Mouse (Mus musculus) pancreas, adult 10 weeks (tissue): ENCODE data around the gene Srpk3. TPM values are rescaled to one million over a fixed set of nuclear protein-coding genes. Genes with fewer than 3 reads are reported as not detected.

ENCODE experiments used
- polyA plus RNA-seq: library from polyadenylated mRNA; stranded (reverse); fragments of 350-450 nt; fragmentation: Illumina TruSeq; extraction: RNeasy Lipid Tissue Mini Kit (QIAGEN cat#74804); gene quantifications from one replicate; pipeline ENCODE4 v1.2.3, GENCODE M21; 2015; ENCODE audit warnings: low read depth, low replicate concordance; ENCODE audit not compliant: insufficient read depth

Srpk3 gene
- polyA plus RNA-seq = not detected

GRCm38 (mm10) chrX:73774168-73774760, at the start of gene Srpk3:
Gene Srpk3, plus strand, starts transcription at chrX:73774405.

GRCm38 (mm10) chrX:73756334-73757140, 17.7 kb upstream of the Srpk3 start, which contains the start of gene Plxnb3:
Gene Plxnb3, plus strand, starts transcription at chrX:73757090.

GRCm38 (mm10) chrX:73786364-73787224, 12.4 kb downstream of the Srpk3 start, which contains the start of the genes Idh3g and Ssr4:
Gene Idh3g, minus strand, starts transcription at chrX:73786897.
Gene Ssr4, plus strand, starts transcription at chrX:73787028.

GRCm38 (mm10) chrX:73824185-73825151, 50.3 kb downstream of the Srpk3 start, which contains the start of gene Pdzd4:
Gene Pdzd4, minus strand, starts transcription at chrX:73824969.

Other genes with a start within 250 kb of the Srpk3 start
- gene Dusp9, start 135.0 kb upstream of the Srpk3 start, polyA plus RNA-seq = not detected
- gene Pnck, start 114.3 kb upstream of the Srpk3 start, polyA plus RNA-seq = 3.2 TPM
- 7.3 TPM for gene Slc6a8, start 101.3 kb upstream of the Srpk3 start, polyA plus RNA-seq
- 29.2 TPM for gene Bcap31, start 58.2 kb upstream of the Srpk3 start, polyA plus RNA-seq
- 6.1 TPM for gene Abcd1, start 57.8 kb upstream of the Srpk3 start, polyA plus RNA-seq
- 0.96 TPM for gene Plxnb3, start 17.3 kb upstream of the Srpk3 start, polyA plus RNA-seq
- gene Idh3g, start 12.5 kb downstream of the Srpk3 start, polyA plus RNA-seq = 31.6 TPM
- gene Ssr4, start 12.6 kb downstream of the Srpk3 start, polyA plus RNA-seq = 212 TPM
- 1.7 TPM for gene Pdzd4, start 50.6 kb downstream of the Srpk3 start, polyA plus RNA-seq
- gene Avpr2, start 117.7 kb downstream of the Srpk3 start, polyA plus RNA-seq = not detected
- gene L1cam, start 121.7 kb downstream of the Srpk3 start, polyA plus RNA-seq = 6.2 TPM
- gene Arhgap4, start 147.5 kb downstream of the Srpk3 start, polyA plus RNA-seq = 2.6 TPM
- 27.9 TPM for gene Naa10, start 147.5 kb downstream of the Srpk3 start, polyA plus RNA-seq
- 7.3 TPM for gene Renbp, start 156.4 kb downstream of the Srpk3 start, polyA plus RNA-seq
- 10.5 TPM for gene Hcfc1, start 192.0 kb downstream of the Srpk3 start, polyA plus RNA-seq
- 37.4 TPM for gene Irak1, start 249.5 kb downstream of the Srpk3 start, polyA plus RNA-seq